In the genomic region with DNA sequence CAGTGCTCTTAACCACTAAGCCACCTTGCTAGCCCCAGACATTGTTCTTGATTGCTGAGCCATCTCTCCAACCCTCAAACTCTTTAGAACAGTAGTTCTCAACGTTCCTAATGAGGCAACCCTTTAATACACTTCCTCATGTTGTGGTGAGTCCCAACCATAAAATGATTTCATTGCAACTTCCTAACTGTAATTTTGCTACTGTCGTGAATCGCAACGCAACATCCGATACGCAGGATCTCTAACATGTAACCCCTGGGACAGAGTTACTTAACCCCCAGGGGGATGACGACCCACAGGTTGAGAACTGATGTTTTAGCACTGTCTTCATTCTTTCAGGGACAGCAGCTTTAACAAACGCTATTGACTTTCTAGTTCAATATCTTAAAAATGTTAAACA, we compare ENCODE assay signal across 23 mouse cellular contexts.
DNase-seq lines count a peak whose midpoint lies in the region; ATAC-seq lines count a peak whose summit lies in the region.
"Had no signal": no experiment of that assay in that cellular context is flagged by ENCODE, and none has a peak within 500 bp of the region (broad histone marks: within the 10 kb centered on the region; RNA-seq: fewer than 3 reads in every experiment).

No protein-coding gene starts in this region.

- H3K4me3 ChIP-seq in forebrain, embryonic 11.5 days (ENCODE audit: low read depth, low read length): no peak overlapping the region
- H3K4me3 ChIP-seq in forebrain, embryonic 12.5 days (replicated peaks): no peak overlapping the region
- H3K4me3 ChIP-seq: embryonic facial prominence, embryonic 12.5 days; forebrain, embryonic 13.5 days; heart, embryonic 13.5 days; hindbrain, embryonic 12.5 days had no signal

- no peak overlapping the region for H3K4me2 ChIP-seq in forebrain, embryonic 11.5 days (ENCODE audit: low read depth, low read length, severe bottlenecking)
- H3K4me2 ChIP-seq in forebrain, embryonic 12.5 days: no peak overlapping the region
- H3K4me2 ChIP-seq: embryonic facial prominence, embryonic 12.5 days; forebrain, embryonic 13.5 days; heart, embryonic 13.5 days; hindbrain, embryonic 12.5 days had no signal

- H3K36me3 ChIP-seq in forebrain, embryonic 11.5 days (ENCODE audit: control insufficient read depth, insufficient read depth, low read length): no peaks in the 10 kb centered on the region
- H3K36me3 ChIP-seq in forebrain, embryonic 12.5 days (replicated peaks): no peaks in the 10 kb centered on the region
- H3K36me3 ChIP-seq: embryonic facial prominence, embryonic 12.5 days; heart, embryonic 13.5 days; hindbrain, embryonic 12.5 days had no signal

- no peaks in the 10 kb centered on the region for H3K27me3 ChIP-seq in forebrain, embryonic 11.5 days (ENCODE audit: control insufficient read depth, insufficient read depth, low read length)
- H3K27me3 ChIP-seq in forebrain, embryonic 12.5 days: no peaks in the 10 kb centered on the region
- H3K27me3 ChIP-seq: CH12.LX; embryonic facial prominence, embryonic 12.5 days; forebrain, embryonic 13.5 days; heart, embryonic 13.5 days; hindbrain, embryonic 12.5 days; Patski had no signal

- H3K4me1 ChIP-seq in forebrain, embryonic 11.5 days (replicated peaks; ENCODE audit: control insufficient read depth, insufficient read depth, low read length): no peaks in the 10 kb centered on the region
- H3K4me1 ChIP-seq in forebrain, embryonic 12.5 days: no peaks in the 10 kb centered on the region; the same call in 1 of the 2 replicates
- H3K4me1 ChIP-seq: embryonic facial prominence, embryonic 12.5 days; forebrain, embryonic 13.5 days; hindbrain, embryonic 12.5 days had no signal

- DNase-seq in forebrain, embryonic 11.5 days (ENCODE audit: low spot score): peak; percentile 17
- DNase-seq in lung, postnatal 36 days: peak; percentile 34
- no peak for DNase-seq in lung, adult 18-20 months
- DNase-seq in urinary bladder, postnatal 25 days (ENCODE audit: low spot score): no peak
- no peak for DNase-seq in left cerebral cortex, adult 18-20 months (ENCODE audit: low spot score in 2 of 2)
- DNase-seq: adrenal gland, adult 2 months; adrenal gland, postnatal 36 days; cerebellum, adult 11 months; cerebellum, adult 8-10 months; cerebellum, postnatal 14 days; forebrain, postnatal 0 days; gastrocnemius, postnatal 14 days; heart, postnatal 36 days had no signal

- ATAC-seq in forebrain, embryonic 11.5 days (replicated peaks; ENCODE audit: low FRiP score): no peak
- ATAC-seq in forebrain, embryonic 12.5 days (ENCODE audit: low FRiP score): no peak
- ATAC-seq in megakaryocyte progenitor cell, adult 5-6 weeks (replicated peaks; ENCODE audit: poor library complexity): peak; percentile 90
- ATAC-seq: activated CD4-positive, CD25-positive, alpha-beta regulatory T cell, adult 4 months; forebrain, embryonic 13.5 days; forebrain, postnatal 0 days; hindbrain, embryonic 16.5 days; Patski had no signal

- no peak overlapping the region for H3K27ac ChIP-seq in forebrain, embryonic 11.5 days (ENCODE audit: low read depth, low read length)
- H3K27ac ChIP-seq in forebrain, embryonic 12.5 days: no peak overlapping the region
- H3K27ac ChIP-seq: embryonic facial prominence, embryonic 12.5 days; forebrain, embryonic 13.5 days; heart, embryonic 13.5 days; hindbrain, embryonic 12.5 days had no signal

- H3K9me3 ChIP-seq in forebrain, embryonic 11.5 days (ENCODE audit: control insufficient read depth, low read length): no peaks in the 10 kb centered on the region
- no peaks in the 10 kb centered on the region for H3K9me3 ChIP-seq in forebrain, embryonic 12.5 days
- H3K9me3 ChIP-seq: embryonic facial prominence, embryonic 12.5 days; forebrain, embryonic 13.5 days; heart, embryonic 13.5 days; hindbrain, embryonic 12.5 days had no signal

- no peak overlapping the region for H3K9ac ChIP-seq in forebrain, embryonic 11.5 days (ENCODE audit: low read length)
- no peak overlapping the region for H3K9ac ChIP-seq in forebrain, embryonic 12.5 days
- H3K9ac ChIP-seq: embryonic facial prominence, embryonic 12.5 days; forebrain, embryonic 13.5 days; forebrain, postnatal 0 days; heart, embryonic 13.5 days; hindbrain, embryonic 12.5 days had no signal

- WGBS in forebrain, embryonic 11.5 days: 91% methylated on average over 8 of the region's 8 CpGs
- 90% methylated on average over 8 of the region's 8 CpGs for WGBS in forebrain, embryonic 12.5 days

Comparison
In these comparisons a context has a peak if more than half of its experiments do, and no peak if none do; other contexts are left out.
1. DNase-seq: peak in forebrain, embryonic 11.5 days (single experiment) and lung, postnatal 36 days (single experiment); none in lung, adult 18-20 months (0 of 2), urinary bladder, postnatal 25 days (single experiment) and left cerebral cortex, adult 18-20 months (0 of 2).